Mouse (Mus musculus) MEL (cell line): ENCODE results near the gene Lime1.

ENCODE experiments used
- CTCF ChIP-seq, 3 experiments: IDR thresholded peaks in 2 of 3; conservative IDR thresholded peaks in 1 of 3; 2 replicates each; pipeline ENCODE4 v1.5.1; 2011 to 2012; ENCODE audit warnings: low read length in 3 of 3, low read depth in 2 of 3, mild to moderate bottlenecking in 2 of 3, improper control_type of control experiment in 1 of 3, inconsistent platforms in 1 of 3, mixed read lengths in 1 of 3, moderate library complexity in 1 of 3; ENCODE audit not compliant: control insufficient read depth in 1 of 3, insufficient read depth in 1 of 3, poor library complexity in 1 of 3, severe bottlenecking in 1 of 3
- EP300 ChIP-seq, 2 experiments: IDR thresholded peaks; 2 replicates each; pipeline ENCODE4 v1.6.1; 2011; ENCODE audit warnings: improper control_type of control experiment in 2 of 2, low read length in 2 of 2, low read depth in 1 of 2, mild to moderate bottlenecking in 1 of 2
- MYC ChIP-seq: IDR thresholded peaks from 2 replicates; pipeline ENCODE4 v1.6.1; 2011; ENCODE audit warnings: low read depth, mild to moderate bottlenecking, low read length, improper control_type of control experiment, moderate library complexity
- NELFE ChIP-seq: IDR thresholded peaks from 2 replicates; pipeline ENCODE4 v1.6.1; 2011; ENCODE audit warnings: low read depth, low read length, improper control_type of control experiment
- POLR2A ChIP-seq, 2 experiments: IDR thresholded peaks; 2 replicates each; pipeline ENCODE4 v1.6.1; 2011 to 2012; ENCODE audit warnings: low read length in 2 of 2, mild to moderate bottlenecking in 2 of 2, control low read depth in 1 of 2, improper control_type of control experiment in 1 of 2, low read depth in 1 of 2, moderate library complexity in 1 of 2; ENCODE audit not compliant: control insufficient read depth in 1 of 2, insufficient read depth in 1 of 2, poor library complexity in 1 of 2
- POLR2AphosphoS2 ChIP-seq: IDR thresholded peaks from 2 replicates; pipeline ENCODE4 v1.6.1; 2011; ENCODE audit warnings: low read length, improper control_type of control experiment
- TAL1 ChIP-seq: IDR thresholded peaks from 2 replicates; pipeline ENCODE4 v1.6.1; 2012; ENCODE audit warnings: mild to moderate bottlenecking, inconsistent platforms, low read length, moderate library complexity, mixed read lengths

DNA sequence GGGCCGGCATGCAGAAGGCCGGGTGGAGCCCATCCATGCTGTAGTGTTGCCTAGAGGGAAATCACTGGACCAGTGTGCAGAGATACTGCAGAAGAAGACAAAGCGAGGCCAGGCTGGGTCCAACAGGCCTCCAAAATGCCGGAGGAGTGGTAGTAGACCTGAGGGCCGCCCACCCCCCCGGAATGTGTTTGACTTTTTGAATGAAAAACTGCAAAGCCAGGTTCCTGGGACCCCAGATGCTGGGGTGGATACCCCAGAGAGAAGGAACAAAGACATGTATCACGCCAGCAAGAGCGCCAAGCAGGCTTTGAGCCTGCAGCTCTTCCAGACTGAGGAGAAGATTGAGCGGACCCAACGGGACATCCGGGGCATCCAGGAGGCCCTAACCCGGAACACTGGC is at the start of gene Lime1:
- no peak for TF ChIP-seq CTCF (IDR thresholded peaks at IDR 0.05 in 2 of 3, conservative IDR thresholded peaks at IDR 0.05 in 1 of 3; ENCODE audit: control insufficient read depth in 1 of 3, insufficient read depth in 1 of 3, low read depth in 2 of 3, low read length in 3 of 3, poor library complexity in 1 of 3, severe bottlenecking in 1 of 3)
- TF ChIP-seq NELFE: no peak
- TF ChIP-seq EP300 (IDR thresholded peaks at IDR 0.05; ENCODE audit: low read depth in 1 of 2, low read length in 2 of 2): no peak
- TF ChIP-seq MYC: no peak
- TF ChIP-seq POLR2AphosphoS2: no peak
- no peak for TF ChIP-seq POLR2A (IDR thresholded peaks at IDR 0.05; ENCODE audit: control insufficient read depth in 1 of 2, insufficient read depth in 1 of 2, low read depth in 1 of 2, low read length in 2 of 2, poor library complexity in 1 of 2)
- no peak for TF ChIP-seq TAL1
